Mouse (Mus musculus): Measurements from ENCODE around the gene Foxg1.

- TF ChIP-seq EP300 (IDR thresholded peaks at IDR 0.05; ENCODE audit: low read depth) (no peak), CTCF (IDR thresholded peaks at IDR 0.05; ENCODE audit: low read depth) (no peak)
These were observed 11.7 kb downstream of the Foxg1 start for GRCm38 (mm10) chr12:49394181-49394580.
